Mouse (Mus musculus): ENCODE results near the gene Hoxa6.

- TF ChIP-seq CTCF (IDR thresholded peaks at IDR 0.05; ENCODE audit: insufficient read depth, low read length), result no peak
- TF ChIP-seq POLR2A (IDR thresholded peaks at IDR 0.05; ENCODE audit: borderline replicate concordance, extremely low read depth, low read depth, low read length), result no peak
These were observed 6.0 kb downstream of the Hoxa6 start for GRCm38 (mm10) chr6:52202362-52203120.

Measured in lung, adult 2 months (tissue).